Mouse (Mus musculus): ENCODE data around the gene Wnk2.

The Wnk2 gene

GRCm38 (mm10) chr13:49147858-49148226, at the start of gene Wnk2:
Wnk2 (minus strand) TSS chr13:49148014.
- peak; percentile 93 for DNase-seq

GRCm38 (mm10) chr13:49196766-49197165, 49.0 kb upstream of the Wnk2 start:
- DNase-seq = no peak

DNA sequence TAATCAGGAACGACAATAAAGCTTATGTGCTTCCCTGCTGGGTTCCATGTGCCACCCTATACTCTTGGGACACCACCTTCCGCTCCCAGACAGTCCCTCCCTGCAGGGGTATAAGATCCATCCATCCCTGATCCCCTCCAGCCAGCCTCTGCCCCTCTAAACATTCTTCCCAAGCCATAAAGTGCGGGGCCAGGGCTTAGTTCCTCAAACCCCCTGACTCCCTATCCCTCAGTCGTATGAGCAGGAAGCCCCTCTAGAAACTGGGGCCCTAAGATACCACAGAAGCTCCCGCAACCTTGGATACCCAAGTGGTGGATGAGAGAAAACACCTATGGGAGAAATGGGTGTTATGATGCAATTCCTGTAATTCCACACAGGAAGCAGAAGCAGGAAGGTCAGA, 48.4 kb upstream of the Wnk2 start:
- DNase-seq = no peak

- no peak for DNase-seq
Observed at GRCm38 (mm10) chr13:49195651-49196050, 47.8 kb upstream of the Wnk2 start.

DNA sequence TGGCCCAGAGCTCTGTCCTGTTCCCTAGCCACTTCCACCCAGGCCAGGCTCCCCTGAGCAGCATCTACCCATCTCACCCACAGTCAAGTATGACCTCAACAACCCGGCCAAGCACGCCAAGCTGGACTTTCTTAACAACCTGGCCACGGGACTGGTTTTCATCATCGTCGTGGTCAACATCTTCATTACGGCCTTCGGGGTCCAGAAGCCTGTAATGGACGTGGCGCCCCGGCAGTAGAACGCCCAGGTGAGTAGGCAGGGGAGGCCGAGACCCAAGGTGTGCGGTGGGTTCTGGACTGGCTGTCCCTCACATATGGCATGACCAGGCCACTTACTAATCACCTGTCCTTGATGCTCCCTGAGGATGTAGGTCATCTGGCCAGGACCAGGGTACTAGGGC, 47.0 kb upstream of the Wnk2 start:
- no peak for DNase-seq

DNA sequence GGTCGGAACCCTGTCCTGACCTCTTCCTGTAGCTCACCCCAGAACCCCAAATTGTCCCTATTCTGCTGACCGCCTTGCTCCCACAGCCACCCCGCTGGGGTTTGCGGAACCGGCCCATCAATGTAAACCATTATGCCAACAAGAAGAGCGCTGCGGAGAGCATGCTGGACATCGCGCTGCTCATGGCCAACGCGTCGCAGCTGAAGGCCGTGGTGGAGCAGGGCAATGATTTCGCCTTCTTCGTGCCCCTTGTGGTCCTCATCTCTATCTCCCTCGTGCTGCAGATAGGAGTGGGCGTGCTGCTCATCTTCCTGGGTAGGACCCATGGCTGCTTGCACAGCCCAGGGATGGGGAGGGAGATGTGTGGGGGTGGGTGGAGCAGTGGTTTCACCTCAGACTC, 45.8 kb upstream of the Wnk2 start:
- DNase-seq = no peak

GRCm38 (mm10) chr13:49192156-49192855, 44.5 kb upstream of the Wnk2 start:
- no peak for DNase-seq

GRCm38 (mm10) chr13:49191673-49192035, 43.8 kb upstream of the Wnk2 start:
- no peak for DNase-seq

DNA sequence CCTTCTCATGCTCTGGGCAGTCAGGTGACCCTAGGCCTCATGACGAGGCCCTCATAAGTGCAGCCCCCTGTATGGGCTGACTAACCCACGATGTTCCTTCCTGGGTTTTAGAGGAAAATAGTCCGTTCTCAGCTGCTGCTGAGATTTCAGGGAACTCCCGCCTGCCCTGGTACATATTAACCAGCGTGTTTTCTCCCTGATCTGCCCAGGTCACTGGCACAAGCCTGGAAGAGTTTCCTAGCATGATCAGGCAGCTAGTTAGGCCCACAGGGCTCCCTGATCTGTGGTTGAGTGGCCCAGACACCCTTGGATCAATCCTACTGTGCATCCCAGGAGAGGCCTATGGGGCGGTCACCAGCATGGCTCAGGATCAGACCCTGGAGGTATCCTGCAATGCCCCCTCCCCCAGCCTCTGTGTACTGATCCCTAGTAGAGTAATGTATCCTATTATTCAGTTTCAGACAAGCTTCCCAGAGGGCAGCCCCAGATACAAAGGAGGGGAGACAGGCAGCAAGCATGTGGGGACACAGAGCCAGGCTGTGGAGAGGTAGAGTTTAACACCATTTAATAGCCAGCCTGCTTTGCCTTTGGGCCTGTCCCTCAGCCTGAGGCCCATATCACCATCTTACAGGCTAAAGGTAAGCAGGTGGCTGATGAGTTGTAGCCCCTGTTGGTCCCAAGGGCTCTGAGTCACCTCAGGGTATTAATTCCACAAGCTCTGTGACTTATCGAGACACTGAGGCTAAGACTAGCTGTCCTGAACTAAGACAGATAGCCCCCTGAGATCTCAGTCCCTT, 43.3 kb upstream of the Wnk2 start:
- no peak for DNase-seq

DNA sequence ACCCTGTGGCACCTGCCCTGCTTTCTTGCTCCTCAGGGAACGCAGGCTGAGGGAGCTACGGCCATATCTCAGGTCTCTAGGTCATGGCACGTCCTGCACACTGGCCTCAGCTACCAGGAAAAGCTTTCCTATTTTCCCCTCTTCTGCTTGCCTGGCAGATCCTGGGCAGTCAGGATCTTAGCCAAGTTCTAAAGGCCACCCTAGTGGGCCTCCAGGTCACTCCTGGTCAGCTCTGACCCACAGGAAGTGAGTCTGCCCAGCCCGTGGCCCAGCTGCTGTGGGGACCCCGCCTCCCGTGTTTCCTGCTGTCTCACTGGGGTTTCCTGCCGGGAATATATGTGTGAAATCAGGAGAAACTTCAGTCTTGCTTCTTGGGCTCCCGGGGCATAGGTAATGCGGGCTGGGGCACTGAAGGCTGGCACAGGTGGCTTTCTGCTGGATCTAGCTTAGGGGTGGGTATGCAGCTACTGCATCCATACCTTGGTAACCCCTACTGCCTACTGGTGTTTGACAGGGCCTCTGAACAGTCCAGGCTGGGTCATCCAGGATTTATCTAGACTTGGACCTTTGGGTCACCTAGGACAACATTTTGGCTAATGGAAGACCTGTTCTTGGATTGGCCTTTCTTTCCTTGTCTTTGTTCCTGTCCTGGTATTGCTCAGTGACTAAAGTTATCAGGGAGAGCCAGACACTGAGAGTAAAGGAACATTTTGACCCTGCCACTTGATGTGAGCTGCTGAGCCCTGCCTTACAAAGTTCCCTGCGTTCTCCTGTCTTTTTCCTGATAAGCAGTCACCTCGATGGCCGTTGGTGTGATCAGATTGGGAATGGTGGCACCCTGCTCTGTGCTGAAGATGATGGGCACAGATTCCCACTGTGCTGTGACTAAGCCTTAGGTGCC, 42.4 kb upstream of the Wnk2 start:
- no peak for DNase-seq

DNA sequence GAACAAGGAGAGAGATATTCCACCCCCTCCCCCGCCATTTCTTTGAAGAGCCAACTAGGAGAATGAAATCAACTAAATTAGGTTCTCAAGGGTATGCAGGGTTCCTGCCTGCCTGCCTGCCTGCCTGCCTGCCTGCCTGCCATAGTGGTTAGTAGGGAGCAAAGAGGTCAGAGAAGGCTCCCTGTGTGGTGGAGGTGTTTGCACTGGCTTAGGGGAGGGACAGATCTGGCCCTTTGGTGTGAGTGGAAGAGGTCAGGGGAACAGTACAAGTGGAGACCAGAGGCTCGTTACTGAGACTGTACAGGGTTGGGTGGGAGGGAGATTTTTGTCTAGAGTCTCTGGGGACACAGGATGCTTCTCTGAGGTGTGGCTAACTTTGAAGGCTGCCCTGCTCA, 41.1 kb upstream of the Wnk2 start:
- DNase-seq = no peak

DNA sequence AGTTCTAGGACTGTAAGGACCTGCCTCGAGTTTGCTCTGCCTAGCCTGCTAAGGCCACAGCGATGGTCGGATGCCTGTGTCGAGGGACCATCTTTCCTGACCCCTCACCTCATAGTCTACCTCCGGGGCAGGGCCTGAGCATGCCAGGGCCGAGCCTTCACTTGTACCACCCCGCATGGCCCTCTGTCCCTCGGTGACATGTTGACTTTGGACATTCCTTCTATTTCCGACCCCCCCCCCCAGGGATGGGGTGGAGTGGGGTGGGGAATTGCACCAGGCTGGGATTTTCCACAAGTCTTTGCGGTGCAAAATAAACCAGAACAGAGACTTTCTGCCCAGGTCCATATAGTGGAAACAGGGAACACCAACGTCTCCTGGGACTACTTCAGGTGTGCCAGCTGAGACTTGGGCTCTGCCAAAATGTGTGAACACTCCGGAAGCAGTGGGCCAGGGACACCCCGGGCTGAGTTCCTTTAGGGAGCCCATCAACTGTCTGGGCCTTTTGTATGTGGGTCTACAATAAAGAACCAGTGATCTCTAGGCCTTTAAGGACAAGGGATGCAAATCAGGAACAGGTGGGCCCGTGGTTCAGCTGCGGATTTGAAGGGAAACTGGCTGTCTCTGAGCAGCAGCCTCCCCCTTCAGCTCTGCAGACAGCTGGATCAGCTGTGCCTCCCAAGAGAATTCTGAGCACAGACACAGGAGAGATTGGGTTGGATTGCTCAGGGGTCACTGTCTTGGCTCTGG, 40.6 kb upstream of the Wnk2 start:
- DNase-seq = no peak

DNA sequence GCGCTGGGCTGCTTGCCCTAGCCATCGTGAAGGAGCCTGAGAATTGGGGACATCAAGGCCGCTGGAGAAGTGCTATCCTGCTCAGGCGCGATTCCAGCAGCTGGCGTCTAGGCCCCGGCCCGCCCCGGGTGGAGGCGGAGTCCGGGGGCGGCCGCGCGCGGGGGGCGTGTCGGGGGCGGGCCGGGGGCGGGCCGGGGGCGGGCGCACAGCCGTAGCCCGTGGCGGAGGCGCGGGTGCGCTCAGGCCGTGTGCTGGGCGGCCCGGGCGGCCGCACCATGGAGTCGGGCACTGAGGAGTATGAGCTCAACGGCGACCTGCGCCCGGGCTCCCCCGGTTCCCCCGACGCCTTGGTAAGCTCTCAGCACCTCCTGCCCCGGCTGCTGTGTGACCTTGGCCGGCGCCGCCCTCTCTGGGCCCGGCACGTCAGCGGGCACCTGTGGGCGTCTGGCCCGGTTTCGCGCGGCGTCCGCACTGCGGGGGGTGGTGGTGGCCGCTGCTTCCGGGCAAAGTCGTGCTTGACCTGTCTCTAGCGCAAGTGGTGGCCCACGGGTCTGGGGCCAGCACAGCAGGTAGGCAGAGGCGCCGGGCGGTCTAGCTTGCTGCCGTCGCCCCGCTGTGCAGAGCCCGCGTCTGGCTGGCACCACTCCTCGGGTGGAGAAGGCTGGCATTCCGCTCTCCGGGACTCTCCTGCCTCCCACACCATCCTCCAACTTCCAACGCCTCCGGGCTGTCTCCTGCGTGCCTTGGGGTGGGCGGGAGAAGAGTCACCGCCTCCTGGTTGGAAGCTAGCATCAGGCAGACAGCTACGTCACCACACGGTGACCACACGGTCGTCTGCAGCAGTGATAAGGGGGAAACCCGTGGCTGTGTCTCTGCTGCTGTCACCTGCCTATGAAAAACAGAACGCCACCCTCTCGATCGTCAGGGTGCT, 39.7 kb upstream of the Wnk2 start, which contains the start of gene Ninj1:
TSS of gene Ninj1 (plus strand) at position 198 of the 931 bp plus-strand sequence.
- DNase-seq = peak; percentile 88

DNA sequence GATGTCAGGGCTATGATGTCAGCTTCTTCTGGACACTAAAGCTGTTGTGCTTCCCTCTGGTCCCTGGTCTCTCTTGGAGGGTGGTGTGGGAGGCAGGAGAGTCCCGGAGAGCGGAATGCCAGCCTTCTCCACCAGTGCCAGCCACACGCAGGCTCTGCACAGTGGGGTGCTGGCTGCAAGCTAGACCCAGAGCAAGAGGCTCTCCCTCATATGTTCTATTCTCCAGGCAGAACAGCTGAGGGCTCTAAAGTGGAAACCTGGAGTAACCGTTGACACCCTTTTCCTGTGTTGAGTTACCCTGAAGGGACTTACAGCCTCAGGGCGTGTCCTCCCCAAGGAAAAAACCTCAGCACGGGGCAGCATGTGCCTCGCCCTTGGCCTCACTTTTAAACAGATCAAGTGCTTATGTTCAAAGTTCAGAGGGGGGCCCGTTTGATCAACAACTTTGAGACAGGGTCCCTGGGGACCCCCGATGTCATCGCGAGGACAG, 39.0 kb upstream of the Wnk2 start:
- no peak for DNase-seq

DNA sequence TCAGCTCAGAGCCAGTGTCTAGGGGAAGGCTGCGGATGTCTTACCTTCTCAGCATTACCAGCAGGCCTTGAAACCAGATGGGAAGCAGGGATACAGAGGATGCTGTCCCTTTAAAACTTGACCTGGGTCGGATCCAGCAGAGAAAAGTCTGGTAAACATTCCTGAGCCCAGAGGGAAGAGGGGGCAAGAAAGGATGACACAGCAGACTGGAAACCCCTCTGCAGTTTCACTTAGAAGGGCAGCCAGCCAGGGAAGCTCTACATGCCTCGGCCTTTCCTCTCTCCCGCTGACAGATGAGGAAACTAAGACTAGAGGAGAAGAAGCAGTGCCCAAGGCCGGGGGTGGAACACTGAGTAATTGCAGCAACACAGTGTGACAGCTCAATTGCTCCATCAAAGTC, 35.8 kb upstream of the Wnk2 start:
- DNase-seq = no peak

DNA sequence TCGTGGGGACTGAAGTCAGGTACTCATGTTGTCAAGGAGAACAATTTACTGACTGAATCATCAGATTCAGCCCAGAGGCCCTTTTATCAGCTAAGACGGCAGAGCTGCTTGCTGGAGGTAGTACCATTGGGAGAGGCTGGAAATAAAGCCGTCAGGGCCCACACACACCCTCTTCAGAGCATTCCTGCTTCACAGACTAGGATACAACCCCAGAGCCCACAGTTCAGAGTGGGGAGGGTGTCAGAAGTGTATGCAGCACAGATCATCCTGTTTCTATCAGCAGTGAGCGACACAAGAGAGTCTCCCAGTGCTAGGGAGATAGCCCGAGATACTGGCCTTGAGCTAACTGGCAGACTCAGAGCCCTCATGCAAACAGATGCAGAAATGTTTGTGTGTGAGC, 35.3 kb upstream of the Wnk2 start:
- DNase-seq = no peak

GRCm38 (mm10) chr13:49181411-49181984, 33.7 kb upstream of the Wnk2 start:
- DNase-seq = no peak

GRCm38 (mm10) chr13:49180691-49181090, 32.9 kb upstream of the Wnk2 start:
- no peak for DNase-seq

- no peak for DNase-seq
Observed at GRCm38 (mm10) chr13:49180274-49180673, 32.5 kb upstream of the Wnk2 start.

DNA sequence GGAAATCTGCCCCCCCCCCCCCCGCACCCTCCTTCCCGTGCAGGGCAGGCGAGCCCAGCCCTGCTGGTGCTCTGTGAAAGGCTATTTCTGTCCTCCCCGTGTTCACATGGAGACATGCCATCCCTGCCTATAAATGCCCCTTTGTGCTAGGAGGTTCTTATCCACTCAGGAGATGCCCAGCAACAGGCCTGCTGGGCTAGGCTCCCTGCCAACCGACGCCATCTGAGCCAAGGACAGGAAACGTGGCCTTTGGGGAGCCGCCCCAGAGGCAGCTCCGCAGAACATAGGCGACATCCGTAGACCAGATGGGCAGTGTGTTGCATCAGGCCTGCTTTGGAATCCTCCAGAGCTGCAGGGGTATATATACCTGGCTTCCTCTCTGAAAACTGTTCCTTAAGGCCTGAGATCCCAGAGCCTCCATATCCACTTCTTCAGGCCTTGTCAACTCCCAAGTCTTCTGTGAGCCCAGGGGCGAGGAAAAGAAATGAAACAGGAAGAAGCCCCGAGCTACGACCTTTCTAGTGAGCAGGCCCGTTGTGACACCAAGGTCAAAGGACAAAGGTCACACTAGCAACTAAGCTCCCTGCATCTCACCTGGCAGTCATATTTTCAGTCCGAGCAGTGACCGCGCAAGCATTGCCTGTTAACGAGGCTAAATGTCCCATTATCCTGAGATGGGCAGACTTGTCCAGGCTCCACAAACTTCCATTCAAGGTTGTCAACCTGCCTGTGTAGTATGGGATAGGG, 31.2 kb upstream of the Wnk2 start:
- DNase-seq = no peak
